Mouse (Mus musculus) ovary, postnatal 14 days (tissue): ENCODE results near the gene Olfr322.
"Not testable (repeated sequence)": the region's sequence is repeated elsewhere in the genome, so short reads cannot be mapped to it uniquely, and the experiment has no call there.

ENCODE experiments used
- DNase-seq: peaks from one replicate; pipeline ENCODE4 v3.0.0; 2022; ENCODE audit warnings: low spot score

Gene Olfr322

GRCm38 (mm10) chr11:58658596-58658995, at the start of gene Olfr322:
TSS of gene Olfr322 (plus strand) at chr11:58658782.
- no peak for DNase-seq

- no peak for DNase-seq
These were observed 45.2 kb upstream of the Olfr322 start for GRCm38 (mm10) chr11:58613359-58613758.

- no peak for DNase-seq
These were observed 44.1 kb upstream of the Olfr322 start for GRCm38 (mm10) chr11:58614526-58614925.

DNA sequence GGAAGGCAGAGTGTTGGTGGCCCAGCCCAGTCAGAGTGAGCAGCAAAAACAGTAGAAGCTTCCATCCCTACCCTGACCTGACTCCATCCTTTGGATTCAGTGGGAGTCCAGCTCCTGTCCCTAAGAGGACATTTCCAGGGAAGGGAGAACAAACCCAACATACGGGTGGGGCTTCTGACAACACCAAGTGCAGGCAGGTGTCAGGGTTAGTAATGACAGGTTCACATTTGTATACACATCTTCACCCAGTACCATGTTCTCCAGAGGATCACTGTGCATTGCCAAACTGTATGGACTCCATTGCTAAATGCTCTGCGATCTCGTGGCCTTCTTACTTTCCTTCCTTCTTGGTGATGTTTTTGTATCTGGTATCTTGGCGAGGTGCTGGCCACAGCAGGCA, 42.6 kb upstream of the Olfr322 start, which contains the start of gene 2210407C18Rik:
2210407C18Rik (minus strand) TSS at position 101 of the 400 bp plus-strand sequence.
- DNase-seq, result no peak

DNA sequence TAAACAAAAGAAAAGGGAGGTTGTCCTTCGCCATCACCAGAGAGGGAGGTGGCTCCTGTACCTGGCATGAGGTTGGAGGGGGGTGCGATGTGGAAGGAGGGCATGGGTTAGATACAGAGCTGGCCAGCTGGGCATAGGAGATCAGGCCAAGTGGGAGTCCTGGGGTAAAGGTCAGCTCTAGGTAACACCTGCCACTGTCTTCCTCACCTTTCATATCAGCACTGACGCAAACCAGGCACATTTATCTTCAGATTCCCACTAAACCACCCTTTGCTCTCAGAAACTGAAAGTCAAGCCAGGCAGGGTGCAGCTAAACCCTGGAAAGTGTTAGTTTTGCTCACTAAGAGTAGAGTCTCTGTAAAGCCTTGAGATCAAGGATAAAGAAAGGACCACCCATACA, 40.2 kb upstream of the Olfr322 start:
- no peak for DNase-seq

DNA sequence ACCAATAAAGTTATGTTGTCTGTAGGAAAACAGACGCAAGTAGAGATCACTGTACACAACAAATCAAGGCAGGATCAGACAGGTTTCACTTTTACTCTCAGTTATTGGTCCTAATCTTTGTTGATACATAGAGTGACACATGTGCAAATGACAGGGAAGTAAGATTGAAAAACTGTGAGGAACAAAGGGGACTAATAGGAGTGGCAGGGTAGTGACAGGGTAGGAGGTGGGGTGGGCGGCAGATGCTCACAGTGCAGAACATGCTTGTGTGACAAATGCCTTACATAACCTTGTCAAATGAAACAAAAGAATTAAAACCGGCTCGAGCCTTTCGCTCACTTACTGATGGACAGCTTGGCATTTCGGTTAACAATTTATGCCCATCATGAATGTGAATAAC, 39.8 kb upstream of the Olfr322 start:
- no peak for DNase-seq

DNA sequence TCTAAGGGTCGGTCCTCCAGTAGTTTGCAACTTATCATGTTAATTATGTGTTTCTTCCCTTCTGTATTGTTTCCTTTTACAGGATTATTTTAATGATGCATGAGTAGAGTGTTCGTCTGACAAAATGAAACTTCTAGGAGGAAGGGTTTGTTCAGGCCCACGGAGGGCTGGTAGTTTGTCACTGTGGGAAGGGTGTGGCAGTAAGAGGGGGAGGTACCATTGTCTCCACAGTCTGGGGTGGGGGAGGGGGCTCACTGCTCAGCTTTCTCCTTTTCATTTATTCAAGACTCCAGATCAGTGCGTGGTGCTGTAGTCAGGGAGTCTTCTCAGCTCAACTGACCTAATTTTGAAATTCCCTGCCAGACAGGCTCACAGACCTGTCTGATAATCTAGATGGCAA, 32.4 kb upstream of the Olfr322 start:
- no peak for DNase-seq

DNA sequence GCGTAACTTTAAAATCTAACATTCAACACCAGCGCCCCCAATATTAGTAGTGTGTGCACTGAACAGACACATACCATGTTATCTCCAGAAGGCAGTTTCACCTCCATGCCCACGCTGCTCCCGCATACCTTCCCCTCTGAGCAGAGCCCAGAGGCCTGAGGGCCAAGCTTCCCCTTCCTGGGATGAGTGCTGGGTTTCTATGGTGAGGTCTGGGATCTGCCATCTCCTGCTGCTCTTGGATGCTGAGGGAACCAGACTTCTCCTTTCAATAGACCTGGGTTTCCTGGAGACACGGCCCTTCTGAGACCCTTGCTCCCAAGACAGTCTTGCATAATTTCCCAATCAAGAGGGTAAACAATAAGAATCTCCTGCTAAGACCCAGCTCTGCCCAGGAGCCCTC, 28.2 kb upstream of the Olfr322 start, which contains the start of gene Olfr323:
Olfr323 (minus strand) TSS at position 101 of the 400 bp plus-strand sequence.
- DNase-seq, result no peak

DNA sequence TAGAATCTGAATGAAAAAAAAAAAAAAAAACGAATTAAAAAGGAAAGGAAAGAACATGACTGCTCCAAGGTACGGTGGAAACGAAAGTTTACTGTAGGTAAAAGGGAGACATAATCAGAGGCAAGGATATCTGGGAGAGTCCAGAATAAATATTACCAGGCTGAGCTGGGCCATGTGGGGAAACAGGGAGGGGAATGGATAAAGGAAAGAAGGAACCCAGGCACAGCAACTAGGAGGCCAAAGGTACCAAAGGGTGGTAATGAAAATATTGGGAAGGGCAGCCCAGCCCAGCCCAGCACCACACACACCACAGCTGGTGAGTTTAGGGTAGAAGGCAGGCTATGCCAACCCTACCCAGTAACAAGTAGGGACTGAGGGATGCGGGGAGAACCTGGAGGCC, 23.7 kb upstream of the Olfr322 start:
- DNase-seq, result no peak

- DNase-seq, result peak; percentile 32
These were observed 22.1 kb upstream of the Olfr322 start for GRCm38 (mm10) chr11:58636376-58636977.

- DNase-seq, result no peak
These were observed 20.3 kb upstream of the Olfr322 start for GRCm38 (mm10) chr11:58638176-58638701.

- DNase-seq, result no peak
These were observed 18.2 kb upstream of the Olfr322 start, which contains the start of gene Trim58 for GRCm38 (mm10) chr11:58640272-58640867. TSS of gene Trim58 (plus strand) at chr11:58640465.

GRCm38 (mm10) chr11:58641057-58641456, 17.5 kb upstream of the Olfr322 start:
- DNase-seq, result no peak

GRCm38 (mm10) chr11:58641638-58642358, 16.8 kb upstream of the Olfr322 start:
- DNase-seq, result no peak

DNA sequence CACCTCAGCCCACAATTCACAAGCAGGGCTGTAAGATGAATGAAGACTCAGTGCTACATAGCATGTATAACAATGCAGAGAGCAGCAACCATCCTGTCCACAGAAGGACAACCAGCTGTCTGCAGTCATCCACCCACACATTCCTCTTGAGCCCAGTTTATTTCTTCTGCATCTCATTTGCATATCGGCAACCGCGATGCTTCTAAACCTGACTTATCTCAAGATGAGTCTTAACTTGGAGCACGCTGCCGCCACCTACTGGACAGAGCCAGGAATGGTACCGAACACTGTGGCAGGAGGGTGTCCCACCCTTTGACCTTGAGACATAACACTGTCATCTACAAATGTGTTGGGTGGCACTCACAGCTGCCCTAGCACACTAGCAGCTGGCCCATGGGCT, 15.2 kb upstream of the Olfr322 start:
- no peak for DNase-seq

GRCm38 (mm10) chr11:58655151-58655550, 3.4 kb upstream of the Olfr322 start:
- no peak for DNase-seq

DNA sequence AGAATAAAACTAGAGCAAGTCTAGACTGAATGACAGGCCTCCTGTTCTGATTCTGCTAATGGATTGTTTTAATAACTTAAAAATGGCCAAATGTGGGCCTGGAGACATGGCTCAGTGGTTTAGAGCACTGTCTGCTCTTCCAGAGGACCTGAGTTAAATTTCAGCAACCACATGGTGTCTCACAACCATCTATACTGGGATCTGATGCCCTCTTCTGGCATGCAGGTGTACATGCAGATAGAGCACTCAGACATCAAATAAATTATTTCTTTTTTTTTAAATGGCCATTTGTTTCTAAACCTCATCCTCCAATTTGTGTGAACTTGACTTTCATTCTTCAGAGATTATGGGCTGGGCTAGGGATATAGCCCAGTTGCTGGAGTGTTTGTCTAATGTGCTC, 10.7 kb downstream of the Olfr322 start:
- no peak for DNase-seq

DNA sequence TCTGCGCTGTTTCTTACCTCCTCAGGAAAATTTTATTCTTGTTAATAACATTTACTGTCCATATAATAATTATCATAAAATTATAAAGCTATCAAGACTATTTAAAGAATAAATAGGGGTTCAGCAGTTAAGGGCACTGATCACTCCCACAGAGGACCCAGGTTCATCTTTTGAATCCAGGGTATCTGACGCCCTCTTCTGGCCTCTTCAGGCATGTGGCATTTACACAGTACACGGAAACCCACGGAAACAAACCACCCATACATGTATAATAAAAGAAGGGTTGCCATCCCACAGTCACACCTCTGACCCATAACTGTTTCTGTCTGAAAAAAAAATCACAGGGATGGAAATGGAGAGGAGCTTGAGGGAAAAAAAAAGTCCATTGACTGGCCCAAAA, 13.2 kb downstream of the Olfr322 start:
- no peak for DNase-seq

GRCm38 (mm10) chr11:58680799-58681198, 22.2 kb downstream of the Olfr322 start, which contains the start of gene Olfr320:
TSS of gene Olfr320 (plus strand) at chr11:58681099.
- DNase-seq, result no peak

DNA sequence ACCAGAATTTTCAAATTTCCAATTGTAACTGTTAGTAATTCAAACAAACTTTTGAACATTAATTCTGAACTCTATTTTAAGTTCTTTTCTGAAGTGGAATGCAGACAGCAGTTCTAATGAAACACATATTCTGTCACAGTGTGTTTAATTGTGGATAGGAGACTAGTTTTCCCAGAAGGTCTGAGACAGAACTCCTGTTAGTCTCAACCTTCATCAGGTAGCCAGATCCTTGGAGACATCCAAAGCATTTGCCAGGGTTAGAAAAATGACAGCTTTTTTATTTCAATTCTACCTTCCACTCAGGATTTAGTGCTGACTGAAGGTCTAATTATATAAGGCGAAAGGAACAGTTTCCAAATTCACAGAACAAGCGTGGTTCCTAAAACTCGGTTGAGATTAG, 40.3 kb downstream of the Olfr322 start, which contains the start of gene Olfr319:
Olfr319 (plus strand) TSS at position 301 of the 400 bp plus-strand sequence.
- DNase-seq, result no peak

- no peak for DNase-seq
These were observed 50.5 kb downstream of the Olfr322 start for GRCm38 (mm10) chr11:58709086-58709485.

- not testable (repeated sequence) for DNase-seq
These were observed 59.1 kb downstream of the Olfr322 start for GRCm38 (mm10) chr11:58717723-58718122.
